In the genomic region with DNA sequence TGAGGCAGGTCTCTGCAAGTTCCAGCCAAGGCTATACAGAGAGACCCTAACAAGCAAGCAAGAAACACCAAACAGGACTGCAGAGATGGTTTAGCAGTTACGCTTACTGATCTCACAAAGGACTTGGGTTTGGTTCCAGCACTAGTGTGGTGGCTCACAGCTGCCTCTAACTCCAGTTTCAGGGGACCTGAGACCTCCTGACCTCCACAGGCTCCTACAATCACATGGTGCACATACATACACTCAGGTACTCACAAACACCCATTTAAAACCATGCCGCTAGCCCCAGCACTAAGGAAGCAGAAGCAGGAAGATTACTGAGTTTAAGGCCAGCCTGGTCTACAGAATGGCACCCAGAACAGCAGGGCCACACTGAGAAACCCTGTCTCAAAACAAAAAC, we compare ENCODE assay signal across 9 mouse cellular contexts. TPM values are rescaled to one million over a fixed set of nuclear protein-coding genes. Genes with fewer than 3 reads are reported as not detected.
DNase-seq lines count a peak whose midpoint lies in the region; ATAC-seq and TF ChIP-seq lines count a peak whose summit lies in the region.
"Had no signal": no experiment of that assay in that cellular context is flagged by ENCODE, and none has a peak within 500 bp of the region (broad histone marks: within the 10 kb centered on the region; RNA-seq: fewer than 3 reads in every experiment).

No protein-coding gene starts in this region.

- H3K9me3 ChIP-seq in liver, embryonic 14.5 days (ENCODE audit: control insufficient read depth, low read length): no peaks in the 10 kb centered on the region

- no peak overlapping the region for H3K27ac ChIP-seq in cerebellum, adult 2 months (ENCODE audit: insufficient read depth, low read length)
- H3K27ac ChIP-seq in testis, adult 2 months (ENCODE audit: control insufficient read depth, insufficient read depth, low read depth, low read length): no peak overlapping the region
- H3K27ac ChIP-seq in liver, embryonic 14.5 days: peak overlapping the region; percentile 83

- no peak for DNase-seq in cerebellum, adult 2 months
- no peak for DNase-seq in cerebellum, adult 11-12 months
- DNase-seq in testis, postnatal 14 days (ENCODE audit: low spot score): no peak
- no peak for DNase-seq in liver, embryonic 14.5 days (ENCODE audit: low read depth in 3 of 3, low spot score in 3 of 3)
- DNase-seq in thymus, postnatal 10 days (ENCODE audit: low spot score in 2 of 2): no peak
- DNase-seq in spleen, adult 12 weeks (ENCODE audit: low spot score): no peak
- no peak for DNase-seq in frontal cortex, postnatal 36 days (ENCODE audit: low spot score in 2 of 2)

- 84% methylated on average over 2 of the region's 2 CpGs for WGBS in cerebellum, adult 2 months
- WGBS in liver, embryonic 14.5 days (ENCODE audit: insufficient replicate concordance): 71% methylated on average over 2 of the region's 2 CpGs

- TF ChIP-seq CTCF in cerebellum, adult 2 months (IDR thresholded peaks at IDR 0.05; ENCODE audit: borderline replicate concordance, insufficient read depth, low read depth, low read length): no peak
- no peak for TF ChIP-seq CTCF in testis, adult 2 months (IDR thresholded peaks at IDR 0.05; ENCODE audit: control insufficient read depth, insufficient read depth, insufficient replicate concordance, low read depth, low read length)
- TF ChIP-seq CTCF in liver, embryonic 14.5 days (IDR thresholded peaks at IDR 0.05; ENCODE audit: low read depth): no peak

- no peak for TF ChIP-seq EP300 in liver, embryonic 14.5 days (IDR thresholded peaks at IDR 0.05; ENCODE audit: low read depth)

- H3K4me2 ChIP-seq in liver, embryonic 14.5 days (ENCODE audit: low read depth): peak overlapping the region; percentile 99

- no peaks in the 10 kb centered on the region for H3K4me1 ChIP-seq in cerebellum, adult 2 months (ENCODE audit: control insufficient read depth, insufficient read depth, low read length)
- H3K4me1 ChIP-seq in testis, adult 2 months (ENCODE audit: control insufficient read depth, insufficient read depth, low read length): peaks cover 3% of the 10 kb centered on the region
- H3K4me1 ChIP-seq in liver, embryonic 14.5 days (replicated peaks; ENCODE audit: control insufficient read depth in 2 of 2, insufficient read depth in 2 of 2, low read length in 1 of 2): peaks cover 46 to 49% of the 10 kb centered on the region in 2 experiments

- peak overlapping the region; percentile 91 for H3K9ac ChIP-seq in liver, embryonic 14.5 days (replicated peaks)

- no peak for ATAC-seq in liver, embryonic 14.5 days (ENCODE audit: insufficient read depth)

- H3K36me3 ChIP-seq in testis, adult 2 months (ENCODE audit: control insufficient read depth, insufficient read depth, low read length): peaks cover 5% of the 10 kb centered on the region; the same call in 1 of the 2 replicates
- peaks cover 17% of the 10 kb centered on the region for H3K36me3 ChIP-seq in liver, embryonic 14.5 days (replicated peaks; ENCODE audit: control insufficient read depth, insufficient read depth, low read depth)

- H3K27me3 ChIP-seq in cerebellum, adult 2 months (ENCODE audit: control insufficient read depth, insufficient read depth, low read length): no peaks in the 10 kb centered on the region
- H3K27me3 ChIP-seq in testis, adult 2 months (ENCODE audit: control insufficient read depth, insufficient read depth, low read length): no peaks in the 10 kb centered on the region
- H3K27me3 ChIP-seq in liver, embryonic 14.5 days (ENCODE audit: control insufficient read depth, insufficient read depth, low read length): no peaks in the 10 kb centered on the region

- H3K4me3 ChIP-seq in cerebellum, adult 2 months (replicated peaks; ENCODE audit: insufficient read depth, low read depth, low read length): peak overlapping the region; percentile 84
- H3K4me3 ChIP-seq in testis, adult 2 months (ENCODE audit: control insufficient read depth, low read depth, low read length): peak overlapping the region; percentile 94
- peak overlapping the region; percentile 96 to 97 for H3K4me3 ChIP-seq in liver, embryonic 14.5 days (ENCODE audit: insufficient read depth in 1 of 2, low read depth in 2 of 2, low read length in 2 of 2)

- no peak for TF ChIP-seq POLR2A in cerebellum, adult 2 months (IDR thresholded peaks at IDR 0.05; ENCODE audit: borderline replicate concordance, insufficient read depth, low read length)
- no peak for TF ChIP-seq POLR2A in testis, adult 2 months (IDR thresholded peaks at IDR 0.05; ENCODE audit: control insufficient read depth, low read depth, low read length)

RNA-seq across cellular contexts. Expression of a gene that starts 0.8 kb away (rescaled TPM):
- polyA plus RNA-seq in cerebellum, adult 2 months (2012; rRNA removed): 16.8 and 19.7 TPM in 2 replicates
- polyA plus RNA-seq in testis, adult 2 months (2012; rRNA removed): 31.4 and 32.0 TPM in 2 replicates
- polyA plus RNA-seq in liver, embryonic 14.5 days (2012; rRNA removed): 60.9 and 66.4 TPM in 2 replicates
- 63.0 and 68.1 TPM in 2 replicates for polyA plus RNA-seq in liver, embryonic 14.5 days (2014; fragmentation: Nextera tagmentation; extraction: Ambion mirVana)

RNA-seq across cellular contexts. Expression of a gene that starts 21.1 kb away (rescaled TPM):
- polyA plus RNA-seq in cerebellum, adult 2 months (2012; rRNA removed): not detected in 2 replicates
- polyA plus RNA-seq in testis, adult 2 months (2012; rRNA removed): 0.06 TPM in 1 of 2 replicates, not detected in the other
- not detected in 2 replicates for polyA plus RNA-seq in liver, embryonic 14.5 days (2012; rRNA removed)
- 0.08 TPM in 1 of 2 replicates, not detected in the other for polyA plus RNA-seq in liver, embryonic 14.5 days (2014; fragmentation: Nextera tagmentation; extraction: Ambion mirVana)
- polyA plus RNA-seq: gonadal fat pad, adult 2 months had no signal

RNA-seq across cellular contexts. Expression of a gene that starts 40.2 kb away (rescaled TPM):
- 23.8 and 25.2 TPM in 2 replicates for polyA plus RNA-seq in cerebellum, adult 2 months (2012; rRNA removed)
- polyA plus RNA-seq in testis, adult 2 months (2012; rRNA removed): 0.89 and 0.90 TPM in 2 replicates
- polyA plus RNA-seq in liver, embryonic 14.5 days (2012; rRNA removed): 2.2 and 2.3 TPM in 2 replicates
- 1.6 and 2.1 TPM in 2 replicates for polyA plus RNA-seq in liver, embryonic 14.5 days (2014; fragmentation: Nextera tagmentation; extraction: Ambion mirVana)

RNA-seq across cellular contexts. Expression of a gene that starts 50.9 kb away (rescaled TPM):
- polyA plus RNA-seq in cerebellum, adult 2 months (2012; rRNA removed): 27.0 and 27.3 TPM in 2 replicates
- 2.5 and 3.4 TPM in 2 replicates for polyA plus RNA-seq in testis, adult 2 months (2012; rRNA removed)
- 25.4 and 28.0 TPM in 2 replicates for polyA plus RNA-seq in liver, embryonic 14.5 days (2012; rRNA removed)
- 25.6 and 28.7 TPM in 2 replicates for polyA plus RNA-seq in liver, embryonic 14.5 days (2014; fragmentation: Nextera tagmentation; extraction: Ambion mirVana)

RNA-seq across cellular contexts. Expression of a gene that starts 52.0 kb away (rescaled TPM):
- polyA plus RNA-seq in cerebellum, adult 2 months (2012; rRNA removed): 136 and 141 TPM in 2 replicates
- 63.6 and 69.2 TPM in 2 replicates for polyA plus RNA-seq in testis, adult 2 months (2012; rRNA removed)
- polyA plus RNA-seq in liver, embryonic 14.5 days (2012; rRNA removed): 35.3 and 36.0 TPM in 2 replicates
- polyA plus RNA-seq in liver, embryonic 14.5 days (2014; fragmentation: Nextera tagmentation; extraction: Ambion mirVana): 45.1 and 54.5 TPM in 2 replicates
